Mouse (Mus musculus): ENCODE data around the gene Fam189a1.

The Fam189a1 gene

DNA sequence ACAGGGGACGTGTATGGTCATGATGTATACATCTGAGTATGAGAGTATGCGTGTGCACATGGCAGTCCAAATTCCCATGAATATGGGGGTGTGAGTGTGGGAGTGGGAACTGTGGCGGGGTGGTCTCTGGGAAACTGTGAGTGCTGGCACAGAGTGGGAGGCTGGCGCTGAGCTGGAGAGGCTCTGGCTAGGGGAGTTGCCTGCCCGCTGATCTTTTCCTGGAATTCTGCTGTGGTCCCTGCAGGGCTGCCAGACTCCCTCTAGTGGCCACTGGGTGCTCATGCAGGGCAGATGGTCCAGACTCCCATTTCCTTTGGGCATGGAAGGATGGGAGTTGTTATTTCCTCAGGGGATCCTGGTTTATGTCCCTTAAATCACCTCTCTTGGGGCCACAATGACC, 404.9 kb downstream of the Fam189a1 start:
- DNase-seq (ENCODE audit: extremely low spot score, low read depth, low spot score) = peak; percentile 18

DNA sequence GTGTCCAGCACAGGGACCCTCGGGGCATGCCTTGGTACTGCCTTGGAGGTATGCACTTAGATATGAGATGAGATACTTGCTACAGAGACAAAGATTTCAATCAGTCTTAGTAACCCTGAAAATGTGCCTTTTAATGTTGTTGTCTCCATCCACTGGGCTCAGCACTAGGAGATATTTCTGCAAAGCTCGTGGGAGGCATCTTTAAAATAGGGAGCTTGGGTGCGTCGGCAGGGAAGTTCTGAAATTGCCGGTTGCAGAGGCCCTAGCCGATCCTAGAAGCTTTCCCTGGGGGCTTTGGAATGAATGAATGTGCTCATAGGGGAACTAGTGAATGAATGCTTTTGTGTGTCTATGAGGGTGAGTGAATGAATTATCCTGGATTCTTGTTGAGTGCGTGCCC, 412.8 kb downstream of the Fam189a1 start:
- no peak for DNase-seq (ENCODE audit: extremely low spot score, low read depth, low spot score)

DNA sequence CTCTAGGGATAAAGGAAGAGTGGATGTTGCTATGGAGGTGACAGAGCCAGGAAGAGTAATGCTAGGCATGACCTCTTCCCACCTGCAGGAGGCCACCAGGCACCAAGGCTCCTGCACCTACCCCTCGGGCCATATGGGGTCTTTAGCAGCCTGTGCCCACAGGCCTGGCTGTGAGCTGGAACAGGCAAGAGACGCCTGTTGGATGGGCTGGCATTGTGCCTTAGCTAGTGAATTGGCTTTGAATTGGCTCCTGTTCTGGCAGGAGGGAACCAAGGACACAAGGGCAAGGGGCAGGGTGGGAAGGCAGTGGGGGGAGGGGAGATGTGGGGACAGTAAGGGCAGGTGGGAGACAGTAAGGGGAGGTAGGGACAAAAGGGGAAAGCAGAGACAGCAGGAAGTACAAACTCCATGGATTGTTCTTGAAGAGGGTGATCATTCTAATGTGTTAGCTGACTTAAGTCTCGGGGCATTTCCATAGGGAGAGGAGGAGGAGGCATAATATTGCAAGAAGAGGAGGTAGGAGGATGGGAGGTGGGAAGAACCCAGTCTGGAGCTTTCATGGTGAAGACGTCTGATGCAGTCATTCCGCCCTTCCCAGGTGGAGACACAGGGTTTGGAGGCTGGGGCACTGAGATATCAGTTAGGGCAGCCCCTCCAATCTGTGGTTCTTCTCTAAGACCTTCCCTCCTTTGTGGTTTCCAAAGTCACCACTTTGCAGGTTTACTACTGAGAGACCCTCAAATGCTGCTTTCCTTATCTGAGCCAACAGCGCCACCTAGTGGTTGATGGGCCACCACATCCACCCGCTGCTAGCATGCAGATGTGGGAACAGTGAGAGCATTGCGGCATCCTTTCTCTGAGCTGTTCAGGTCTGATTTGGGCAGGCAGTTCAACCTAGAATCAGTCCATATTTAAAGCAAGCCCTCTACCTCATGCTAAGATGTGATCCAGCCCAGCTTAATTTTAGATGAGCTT, 414.8 kb downstream of the Fam189a1 start:
- DNase-seq (ENCODE audit: extremely low spot score, low read depth, low spot score) = peak; percentile 52

DNA sequence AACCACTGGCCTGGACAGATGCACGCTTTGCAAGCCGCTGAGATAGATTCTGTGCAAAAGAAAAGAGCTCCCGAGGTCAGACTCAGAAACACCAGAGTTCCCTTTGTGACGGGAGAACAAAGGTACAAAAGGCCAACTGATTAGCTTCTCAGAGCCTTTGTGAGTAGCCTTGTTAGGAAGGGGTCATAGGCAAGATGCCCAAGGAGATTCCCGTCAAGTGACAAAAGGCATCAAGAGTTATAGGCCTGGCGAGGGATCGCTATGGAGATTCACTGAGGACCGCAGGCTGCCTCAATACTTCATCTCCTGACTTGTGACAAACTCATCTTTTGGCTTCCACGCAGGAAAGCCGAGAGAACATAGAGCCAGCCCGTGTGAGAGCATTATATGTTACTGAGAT, 417.2 kb downstream of the Fam189a1 start:
- no peak for DNase-seq (ENCODE audit: extremely low spot score, low read depth, low spot score)

DNA sequence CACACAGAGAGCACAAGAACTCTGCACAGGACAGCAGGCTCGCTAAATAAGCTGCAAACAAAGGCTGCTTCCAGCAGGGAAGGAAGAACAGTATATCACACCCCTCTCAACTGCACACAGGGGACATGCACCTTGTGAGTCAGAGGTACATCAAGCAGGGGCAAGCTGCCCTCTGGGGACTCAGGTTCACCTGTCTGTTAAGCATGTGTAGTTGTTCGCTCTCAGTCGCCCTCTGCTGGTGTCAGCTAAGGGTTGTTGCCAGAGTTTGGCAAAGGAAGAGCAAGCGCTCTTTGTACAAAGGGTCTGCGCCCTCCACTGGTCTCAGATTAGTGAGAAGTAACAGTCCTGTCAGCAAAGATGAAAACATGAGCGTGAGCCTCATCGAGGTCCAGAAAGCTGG, 426.6 kb downstream of the Fam189a1 start:
- DNase-seq (ENCODE audit: extremely low spot score, low read depth, low spot score) = peak; percentile 33

DNA sequence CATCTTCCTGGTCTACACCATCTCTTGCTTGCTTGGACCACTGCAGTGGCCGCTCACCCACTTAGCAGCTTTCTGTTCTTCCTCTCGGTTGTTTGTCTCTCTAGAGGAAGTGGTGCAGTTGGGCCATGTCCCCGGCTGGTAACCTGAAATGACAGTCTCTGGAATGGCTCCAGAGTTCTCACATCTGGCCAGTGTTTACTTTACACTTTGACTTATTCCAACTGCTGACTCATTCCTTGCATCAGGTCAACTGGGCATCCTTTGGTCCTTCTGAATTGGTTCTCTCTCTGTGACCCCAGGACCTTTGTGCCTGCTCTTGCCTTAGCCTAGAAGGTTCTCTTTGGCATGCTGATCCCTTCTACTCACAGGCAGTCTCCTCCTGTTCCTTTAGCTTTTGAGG, 427.6 kb downstream of the Fam189a1 start:
- DNase-seq (ENCODE audit: extremely low spot score, low read depth, low spot score) = no peak

DNA sequence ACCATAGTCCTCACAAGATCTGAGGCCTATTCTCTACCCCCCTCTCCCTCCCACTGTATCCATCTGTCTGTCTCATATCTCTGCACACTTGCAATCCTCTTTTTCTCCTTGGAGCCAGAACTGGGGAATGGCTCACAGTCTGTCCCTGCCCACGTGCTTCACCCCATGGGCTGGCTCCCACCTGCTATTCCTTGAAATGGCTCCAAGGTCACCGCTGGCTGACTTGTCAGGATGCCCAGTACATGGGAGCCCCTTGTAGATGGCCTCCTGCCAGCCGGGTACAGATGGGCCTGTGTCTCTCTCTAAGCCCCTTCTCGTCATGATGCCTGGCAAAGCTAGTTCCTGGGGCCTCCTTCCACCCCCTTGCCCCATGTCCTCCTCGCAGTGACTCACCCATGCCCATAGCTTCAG, 428.2 kb downstream of the Fam189a1 start:
- no peak for DNase-seq (ENCODE audit: extremely low spot score, low read depth, low spot score)

DNA sequence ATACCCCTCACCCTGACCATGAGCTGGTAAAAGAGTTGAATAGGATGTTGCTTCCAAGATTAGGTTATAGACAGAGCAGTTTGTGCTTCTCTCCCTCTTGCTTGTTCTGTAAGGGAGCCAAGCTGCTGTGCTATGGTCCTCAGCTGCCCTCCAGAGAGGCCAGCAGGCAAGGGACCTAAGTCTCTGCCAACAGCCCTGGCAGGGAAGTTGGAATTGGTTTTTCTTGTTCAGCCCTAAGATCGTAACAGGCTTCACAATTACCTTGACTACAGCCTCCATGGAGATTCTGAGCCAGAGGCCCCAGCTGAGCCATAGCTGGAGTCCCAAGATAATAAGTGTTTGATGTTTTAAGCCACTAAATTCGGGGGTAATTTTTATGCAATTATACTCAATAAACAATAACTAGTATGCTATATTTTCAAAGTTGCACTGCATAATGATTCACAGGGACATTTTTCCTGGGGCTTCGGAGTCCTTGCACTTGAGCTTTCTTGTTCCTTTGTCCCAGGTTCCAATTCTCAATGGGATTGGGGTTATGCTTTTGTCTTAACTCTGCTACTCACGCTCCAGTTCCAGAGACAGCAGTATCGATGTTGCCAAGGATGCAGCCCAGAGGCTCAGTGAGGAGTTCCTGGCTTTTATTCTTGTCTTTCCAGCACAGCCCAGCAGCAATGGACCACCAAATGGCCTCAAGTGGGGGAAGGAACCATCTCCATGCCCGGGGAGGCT, 430.2 kb downstream of the Fam189a1 start:
- DNase-seq (ENCODE audit: extremely low spot score, low read depth, low spot score) = no peak

DNA sequence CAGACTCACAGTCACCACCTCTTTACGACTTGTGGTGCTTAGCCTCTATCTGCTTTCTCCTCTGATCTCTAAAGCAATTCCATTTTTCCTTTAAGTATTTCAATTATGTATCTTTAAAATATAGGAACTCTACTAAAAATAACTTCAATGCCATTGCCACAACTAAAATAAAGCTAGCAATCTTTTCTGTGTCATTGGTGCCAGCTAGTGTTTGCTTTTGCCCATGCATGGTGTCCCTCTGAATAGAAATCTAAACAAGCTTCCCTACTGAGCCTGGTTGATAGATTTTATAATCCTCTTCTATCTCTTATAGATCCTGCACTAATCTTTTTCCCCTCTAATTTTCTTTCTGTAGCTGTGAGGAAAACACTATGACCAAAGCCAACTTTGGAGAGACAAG, 432.0 kb downstream of the Fam189a1 start:
- DNase-seq (ENCODE audit: extremely low spot score, low read depth, low spot score) = no peak

DNA sequence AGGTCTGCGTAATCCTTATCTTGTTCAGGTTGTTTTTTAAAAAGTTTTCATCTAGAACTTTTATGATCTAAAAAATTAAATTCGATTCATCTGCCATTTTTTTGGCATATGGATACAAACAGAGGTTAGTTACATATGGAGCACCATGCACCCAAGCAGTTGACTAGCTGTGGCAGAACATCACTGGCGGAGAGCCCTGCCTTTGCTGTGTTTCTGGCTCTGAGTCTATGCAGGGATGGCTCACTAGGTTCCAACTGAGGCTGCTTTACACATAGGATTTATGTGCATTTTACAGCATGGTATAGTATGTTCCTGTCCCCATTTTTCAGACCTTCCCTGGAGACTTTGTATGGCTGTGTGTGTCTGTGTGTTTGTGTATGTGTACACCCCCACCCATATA, 433.1 kb downstream of the Fam189a1 start:
- no peak for DNase-seq (ENCODE audit: extremely low spot score, low read depth, low spot score)

DNA sequence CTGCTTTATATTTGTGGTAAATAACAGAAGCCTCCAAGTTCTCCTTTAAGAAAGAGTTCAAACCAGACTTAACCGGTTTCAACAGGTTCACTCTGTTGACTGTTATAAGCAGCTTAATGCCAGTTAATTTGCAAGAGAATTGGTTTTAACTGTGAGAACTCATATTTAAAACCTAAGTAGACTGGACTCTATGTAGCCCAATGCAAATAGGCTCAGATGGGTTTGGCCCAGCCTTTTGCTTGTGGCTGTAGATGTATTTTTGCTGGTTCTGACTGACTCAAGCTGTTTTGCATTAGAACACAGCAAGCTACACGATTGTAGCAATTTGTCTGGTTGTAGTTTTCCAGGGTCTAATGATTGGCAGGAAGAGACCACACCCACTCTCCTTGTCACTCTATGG, 440.1 kb downstream of the Fam189a1 start:
- DNase-seq (ENCODE audit: extremely low spot score, low read depth, low spot score) = no peak

DNA sequence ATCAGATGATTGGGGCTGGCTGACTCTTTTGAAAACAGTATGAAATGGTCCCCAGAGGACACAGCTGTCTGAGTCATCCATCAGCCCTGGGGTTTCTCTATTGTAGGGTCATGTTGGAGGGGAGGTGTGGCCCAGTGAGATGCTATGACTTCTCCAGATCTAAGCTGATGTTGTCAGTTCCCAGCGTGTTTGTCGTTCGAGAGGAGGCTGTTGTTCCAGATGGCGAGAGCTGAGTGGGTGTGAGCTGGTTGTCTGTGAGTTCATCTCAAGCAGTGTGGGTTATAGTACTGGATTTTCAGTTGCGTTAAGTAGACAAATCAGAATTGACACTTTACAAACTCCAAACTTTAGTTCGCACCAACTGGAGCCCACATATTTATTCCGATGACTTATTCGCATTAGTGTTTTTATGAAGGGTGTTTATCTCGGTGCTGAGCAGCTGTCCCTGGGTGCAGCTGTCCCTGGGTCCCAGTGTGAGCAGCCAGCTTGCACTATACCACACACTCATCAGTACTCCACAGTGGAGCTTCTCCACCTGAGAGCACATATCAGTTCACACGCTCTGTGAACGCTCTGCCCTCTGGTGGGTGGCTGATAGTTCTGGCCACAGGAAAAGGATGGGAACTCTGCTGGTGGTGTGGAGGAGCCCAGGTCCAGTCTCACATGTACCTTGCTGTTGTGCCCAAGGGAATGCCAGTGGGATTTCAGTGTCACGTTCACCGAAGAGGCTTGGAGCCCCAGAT, 446.7 kb downstream of the Fam189a1 start:
- no peak for DNase-seq (ENCODE audit: extremely low spot score, low read depth, low spot score)

DNA sequence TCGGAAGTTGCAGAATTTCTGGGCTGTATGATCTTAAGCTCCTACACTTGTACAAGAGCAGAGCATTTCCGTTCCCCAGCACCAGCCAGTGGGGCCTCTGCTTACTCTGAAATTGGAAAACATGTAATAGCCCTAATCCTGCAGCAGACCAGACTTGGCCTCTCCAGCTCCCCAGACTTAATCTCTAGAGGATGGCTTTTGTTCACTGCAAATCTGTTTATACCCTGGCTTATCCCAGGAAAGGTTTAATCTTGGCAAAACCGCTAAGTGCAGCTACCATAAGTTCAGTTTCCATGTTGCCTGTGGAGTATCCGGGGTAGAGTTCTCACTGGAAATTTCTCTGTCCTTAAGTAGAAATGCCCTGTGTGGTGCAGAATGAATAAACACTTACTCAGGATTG, 448.2 kb downstream of the Fam189a1 start:
- DNase-seq (ENCODE audit: extremely low spot score, low read depth, low spot score) = no peak

All from hindlimb bud, embryonic 11.5 days (tissue).